Mouse (Mus musculus): ENCODE data around the gene Shoc2.
A peak's percentile ranks its signal among the peaks of the same experiment; 100 is the strongest.

DNA sequence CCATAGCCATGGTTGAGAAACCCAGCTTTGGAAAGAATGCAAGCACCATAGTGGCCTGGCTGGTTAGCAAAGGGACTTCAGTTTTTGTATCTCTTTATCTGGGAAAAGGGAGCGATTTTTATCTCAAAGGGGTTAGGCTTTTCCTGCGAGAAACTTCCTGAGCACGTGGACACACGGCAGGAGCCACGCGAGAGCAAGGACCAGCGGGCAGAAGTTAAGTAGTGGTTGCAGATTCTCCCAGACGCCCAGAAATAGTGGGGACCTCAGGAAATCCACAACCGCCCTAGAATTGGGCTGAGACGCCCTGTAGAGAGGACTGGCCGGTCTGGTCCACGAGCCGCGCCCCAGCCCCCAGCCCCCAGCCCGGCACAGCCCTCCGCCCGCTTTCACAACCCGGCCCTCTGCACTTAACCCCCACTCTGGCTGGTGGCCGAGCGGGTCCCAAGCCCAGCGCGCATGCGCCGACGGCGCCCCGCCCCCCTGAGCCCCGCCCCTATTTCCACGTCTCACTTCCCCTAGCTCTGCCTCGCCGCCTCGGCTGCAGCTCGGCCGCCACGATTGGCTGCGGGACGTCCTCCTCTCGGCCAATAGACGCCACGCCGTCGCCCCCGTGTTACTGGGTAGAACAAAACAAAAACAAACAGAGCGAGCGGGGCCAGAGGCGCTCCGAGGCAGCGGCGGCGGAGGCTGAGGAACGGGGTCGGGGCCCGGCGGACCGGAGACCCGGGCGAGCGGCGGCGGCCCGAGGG, 41.2 kb upstream of the Shoc2 start:
- TF ChIP-seq CTCF (IDR thresholded peaks at IDR 0.05; ENCODE audit: insufficient read depth, low read length) (no peak), POLR2A (IDR thresholded peaks at IDR 0.05; ENCODE audit: borderline replicate concordance, extremely low read depth, low read depth, low read length) (peak; percentile 66)
